Comparison of ENCODE assay signal across 31 mouse cellular contexts in genomic region chr6:30624763-30625162, GRCm38 (mm10). TPM values are rescaled to one million over a fixed set of nuclear protein-coding genes. Genes with fewer than 3 reads are reported as not detected.
DNase-seq lines count a peak whose midpoint lies in the region; ATAC-seq lines count a peak whose summit lies in the region.
"Had no signal": no experiment of that assay in that cellular context is flagged by ENCODE, and none has a peak within 500 bp of the region (broad histone marks: within the 10 kb centered on the region; RNA-seq: fewer than 3 reads in every experiment).

No protein-coding gene starts in this region.

- no peak overlapping the region for H3K4me2 ChIP-seq in heart, embryonic 16.5 days (ENCODE audit: low read depth, low read length)
- H3K4me2 ChIP-seq: embryonic facial prominence, embryonic 13.5 days; hindbrain, embryonic 15.5 days; limb, embryonic 13.5 days; liver, embryonic 12.5 days; midbrain, embryonic 13.5 days had no signal

- no peaks in the 10 kb centered on the region for H3K36me3 ChIP-seq in heart, embryonic 10.5 days
- no peaks in the 10 kb centered on the region for H3K36me3 ChIP-seq in heart, embryonic 16.5 days (ENCODE audit: control insufficient read depth, insufficient read depth)
- H3K36me3 ChIP-seq: embryonic facial prominence, embryonic 13.5 days; hindbrain, embryonic 15.5 days; limb, embryonic 13.5 days; liver, embryonic 12.5 days; midbrain, embryonic 13.5 days had no signal

- peak overlapping the region; percentile 89 for H3K27ac ChIP-seq in heart, embryonic 10.5 days
- H3K27ac ChIP-seq in heart, embryonic 16.5 days (ENCODE audit: low read length), result peak overlapping the region; percentile 34
- H3K27ac ChIP-seq: embryonic facial prominence, embryonic 13.5 days; hindbrain, embryonic 15.5 days; layer of hippocampus, adult 2 months; limb, embryonic 13.5 days; liver, embryonic 12.5 days; midbrain, embryonic 13.5 days had no signal

- H3K27me3 ChIP-seq in heart, embryonic 10.5 days (ENCODE audit: insufficient read depth, poor library complexity, severe bottlenecking), result no peaks in the 10 kb centered on the region
- H3K27me3 ChIP-seq in heart, embryonic 16.5 days (ENCODE audit: control insufficient read depth, insufficient read depth, low read length), result no peaks in the 10 kb centered on the region
- H3K27me3 ChIP-seq: embryonic facial prominence, embryonic 13.5 days; hindbrain, embryonic 15.5 days; limb, embryonic 13.5 days; midbrain, embryonic 13.5 days had no signal

- 49% methylated on average over 9 of the region's 9 CpGs for WGBS in heart, embryonic 10.5 days
- WGBS in heart, embryonic 16.5 days, result 45% methylated on average over 9 of the region's 9 CpGs

- no peak overlapping the region for H3K9ac ChIP-seq in heart, embryonic 16.5 days (ENCODE audit: low read length)
- H3K9ac ChIP-seq: embryonic facial prominence, embryonic 13.5 days; hindbrain, embryonic 15.5 days; limb, embryonic 13.5 days; liver, embryonic 12.5 days; midbrain, embryonic 13.5 days had no signal

- peaks cover 60% of the 10 kb centered on the region for H3K4me1 ChIP-seq in heart, embryonic 10.5 days
- H3K4me1 ChIP-seq in heart, embryonic 16.5 days (ENCODE audit: control insufficient read depth, insufficient read depth, low read length), result peaks cover 29% of the 10 kb centered on the region
- H3K4me1 ChIP-seq: liver, embryonic 12.5 days had no signal

- intact Hi-C loops in left cerebral cortex, postnatal 4 days (cut with DNase I), result no loop called here

- ATAC-seq in heart, embryonic 16.5 days (replicated peaks; ENCODE audit: extremely low read depth, insufficient read depth, low FRiP score), result 0 out of 2 replicates have a peak, but pooled peaks have one; percentile 26
- ATAC-seq: forebrain, embryonic 14.5 days; liver, embryonic 12.5 days; midbrain, embryonic 13.5 days had no signal

- peak; percentile 91 for DNase-seq in heart, embryonic 10.5 days (ENCODE audit: low spot score)
- no peak for DNase-seq in heart, adult 9 months (ENCODE audit: low spot score in 2 of 2)
- DNase-seq in heart, adult 11 months, result no peak
- DNase-seq in urinary bladder, postnatal 14 days (ENCODE audit: low spot score), result peak; percentile 55
- no peak for DNase-seq in urinary bladder, postnatal 4 days (ENCODE audit: low spot score in 2 of 2)
- no peak for DNase-seq in left cerebral cortex, postnatal 4 days
- no peak for DNase-seq in left cerebral cortex, adult 11 months (ENCODE audit: low spot score)
- DNase-seq: adrenal gland, postnatal 10 days; cerebellum, adult 2 months; cerebellum, postnatal 25 days; kidney, adult 8-10 months; kidney, postnatal 10 days; lung, adult 18-20 months; lung, postnatal 10 days; right cerebral cortex, postnatal 14 days; thymus, postnatal 14 days had no signal

- H3K4me3 ChIP-seq in heart, embryonic 10.5 days, result no peak overlapping the region
- H3K4me3 ChIP-seq in heart, embryonic 16.5 days (ENCODE audit: low read length), result no peak overlapping the region
- H3K4me3 ChIP-seq: embryonic facial prominence, embryonic 13.5 days; erythroblast, embryonic 14.5 days; hindbrain, embryonic 15.5 days; layer of hippocampus, adult 2 months; limb, embryonic 13.5 days; liver, embryonic 12.5 days; midbrain, embryonic 13.5 days had no signal

- no peaks in the 10 kb centered on the region for H3K9me3 ChIP-seq in heart, embryonic 10.5 days
- no peaks in the 10 kb centered on the region for H3K9me3 ChIP-seq in heart, embryonic 16.5 days (replicated peaks; ENCODE audit: control insufficient read depth, low read length)
- H3K9me3 ChIP-seq: embryonic facial prominence, embryonic 13.5 days; hindbrain, embryonic 15.5 days; limb, embryonic 13.5 days; liver, embryonic 12.5 days; midbrain, embryonic 13.5 days had no signal

RNA-seq across cellular contexts. Expression of gene Cpa5, which starts 14.0 kb away (rescaled TPM):
- polyA plus RNA-seq in heart, embryonic 10.5 days (2016; fragmentation: Nextera tagmentation; extraction: Ambion mirVana), result 0.97 and 2.1 TPM in 2 replicates
- 0.55 and 0.59 TPM in 2 replicates for polyA plus RNA-seq in heart, embryonic 16.5 days (2015; fragmentation: Nextera tagmentation; extraction: Ambion mirVana)
- not detected for total RNA-seq in left cerebral cortex, postnatal 4 days (2021)
- total RNA-seq: adrenal gland, postnatal 10 days; gastrocnemius, adult 8-10 months; granulocyte monocyte progenitor cell, adult 5-6 weeks; layer of hippocampus, adult 2 months; layer of hippocampus, postnatal 25 days; left cerebral cortex, postnatal 10 days had no signal
- polyA plus RNA-seq: cerebellum, adult 2 months; erythroblast, embryonic 14.5 days; hindbrain, embryonic 15.5 days; liver, embryonic 12.5 days; midbrain, embryonic 13.5 days; neural tube, embryonic 11.5 days had no signal

RNA-seq across cellular contexts. Expression of gene Cpa1, which starts 14.3 kb away (rescaled TPM):
- 3.9 and 4.3 TPM in 2 replicates for polyA plus RNA-seq in heart, embryonic 10.5 days (2016; fragmentation: Nextera tagmentation; extraction: Ambion mirVana)
- 6.5 and 7.2 TPM in 2 replicates for polyA plus RNA-seq in heart, embryonic 16.5 days (2015; fragmentation: Nextera tagmentation; extraction: Ambion mirVana)
- total RNA-seq in left cerebral cortex, postnatal 4 days (2021), result not detected
- total RNA-seq: gastrocnemius, adult 8-10 months; granulocyte monocyte progenitor cell, adult 5-6 weeks; layer of hippocampus, adult 2 months; layer of hippocampus, postnatal 25 days; left cerebral cortex, postnatal 10 days had no signal
- polyA plus RNA-seq: cerebellum, adult 2 months; erythroblast, embryonic 14.5 days; neural tube, embryonic 11.5 days had no signal

RNA-seq across cellular contexts. Expression of gene Cpa4, which starts 56.6 kb away (rescaled TPM):
- polyA plus RNA-seq in heart, embryonic 10.5 days (2016; fragmentation: Nextera tagmentation; extraction: Ambion mirVana), result 1.2 and 1.7 TPM in 2 replicates
- polyA plus RNA-seq in heart, embryonic 16.5 days (2015; fragmentation: Nextera tagmentation; extraction: Ambion mirVana), result 1.3 and 1.7 TPM in 2 replicates
- under 1 TPM in 1 of 2 experiments, not detected in 1; 0.24 TPM for total RNA-seq in left cerebral cortex, postnatal 4 days (2021)
- total RNA-seq: gastrocnemius, adult 8-10 months; granulocyte monocyte progenitor cell, adult 5-6 weeks; layer of hippocampus, adult 2 months; layer of hippocampus, postnatal 25 days had no signal
- polyA plus RNA-seq: erythroblast, embryonic 14.5 days; testis, adult 2 months had no signal

Comparison
In these comparisons a context has a peak if more than half of its experiments do, and no peak if none do; other contexts are left out.
1. DNase-seq: peak in heart, embryonic 10.5 days (single experiment) and urinary bladder, postnatal 14 days (single experiment); none in heart, adult 9 months (0 of 2), heart, adult 11 months (single experiment), urinary bladder, postnatal 4 days (0 of 2), left cerebral cortex, postnatal 4 days (single experiment) and left cerebral cortex, adult 11 months (single experiment).